Mouse (Mus musculus) cerebellum, adult 2 months (tissue): ENCODE measurements around the gene Vat1. TPM values are rescaled to one million over a fixed set of nuclear protein-coding genes. Genes with fewer than 3 reads are reported as not detected.
A peak's percentile ranks its signal among the peaks of the same experiment; 100 is the strongest.

Experiments
- DNase-seq, 2 experiments: peaks; one replicate each; pipeline ENCODE4 v3.0.0; 2021
- H3K27ac ChIP-seq: fragments of 200-500 bp; 2 replicates; pipeline ENCODE4 v1.5.1; 2012; ENCODE audit warnings: low read length, control low read depth, inconsistent platforms; ENCODE audit not compliant: insufficient read depth
- H3K27me3 ChIP-seq: fragments of 200-500 bp; 2 replicates; pipeline ENCODE4 v1.6.1; 2012; ENCODE audit warnings: inconsistent platforms, mild to moderate bottlenecking, low read length, moderate library complexity; ENCODE audit not compliant: control insufficient read depth, insufficient read depth
- H3K4me1 ChIP-seq: fragments of 200-500 bp; 2 replicates; pipeline ENCODE4 v1.6.1; 2011; ENCODE audit warnings: low read length; ENCODE audit not compliant: control insufficient read depth, insufficient read depth
- H3K4me3 ChIP-seq: fragments of 200-500 bp; replicated peaks from 2 replicates; pipeline ENCODE3; 2011; ENCODE audit warnings: mild to moderate bottlenecking, low read depth, low read length, control low read depth; ENCODE audit not compliant: insufficient read depth
- CTCF ChIP-seq: fragments of 200-500 bp; IDR thresholded peaks from 2 replicates; pipeline ENCODE4 v1.5.1; 2011; ENCODE audit warnings: low read depth, mild to moderate bottlenecking, control low read depth, low read length, moderate library complexity, borderline replicate concordance; ENCODE audit not compliant: insufficient read depth
- POLR2A ChIP-seq: fragments of 200-500 bp; IDR thresholded peaks from 2 replicates; pipeline ENCODE4 v1.6.1; 2011; ENCODE audit warnings: low read length, control low read depth, borderline replicate concordance; ENCODE audit not compliant: insufficient read depth
- WGBS: fragments of 180-500 bp; shearing (Covaris S2); methylation state at CpG from one replicate; pipeline ENCODE4 v1.1.7; 2018; 5-methylcytosine and 5-hydroxymethylcytosine counted together
- polyA plus RNA-seq: library from polyadenylated mRNA; depleted of rRNA; stranded (reverse); fragments of >200 nt; gene quantifications from 2 replicates; pipeline ENCODE4 v1.2.3, GENCODE M21; 2012; rRNA removed

Gene Vat1
- polyA plus RNA-seq, 1 experiment = 49.2 TPM

- Histone ChIP-seq H3K4me3 (peak within 1 kb of the TSS; percentile 90), H3K4me1 (no peaks in the 10 kb centered on the region), H3K27ac (peak within 1 kb of the TSS; percentile 60), H3K27me3 (no peaks in the 10 kb centered on the region)
- peak; percentile 77 for TF ChIP-seq POLR2A
- TF ChIP-seq CTCF = no peak
- DNase-seq = peak; percentile 90 to 95
- WGBS = under 1% methylated on average over 45 of the region's 45 CpGs
Measured at GRCm38 (mm10) chr11:101417101-101417855, 48.8 kb downstream of the Vat1 start, which contains the start of gene Aarsd1. Aarsd1 (minus strand) TSS chr11:101417615.

DNA sequence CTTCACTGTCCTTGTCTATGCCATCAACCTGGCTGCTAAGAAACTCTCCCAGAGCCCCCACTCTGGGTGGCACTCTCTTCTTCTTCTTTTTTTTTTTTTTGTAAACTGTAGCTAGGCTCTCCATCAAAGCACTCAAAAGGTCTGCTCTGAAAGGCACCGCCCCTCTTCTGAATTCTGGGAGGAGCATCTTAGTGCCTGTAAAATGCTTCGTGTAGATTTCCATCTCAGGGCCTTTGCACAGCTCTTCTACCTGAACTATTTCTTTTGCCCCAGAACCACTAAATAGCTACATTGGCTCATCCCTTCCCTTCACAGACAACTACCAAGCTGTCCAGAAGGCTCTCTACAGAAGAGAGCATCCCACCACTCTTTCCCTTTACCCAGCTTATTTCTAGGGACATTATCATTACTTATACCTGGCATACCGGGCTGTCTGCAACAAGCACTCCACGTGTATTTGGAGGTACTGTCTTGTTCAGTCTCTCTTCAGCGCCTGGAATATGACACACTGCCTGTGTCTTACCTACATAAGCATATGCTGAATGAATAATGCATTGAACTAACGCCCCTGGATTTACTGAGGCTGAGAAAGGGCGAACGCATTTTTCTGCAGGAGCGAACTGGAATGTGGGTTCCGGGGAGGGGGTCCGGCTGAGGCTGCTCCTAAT is 49.5 kb downstream of the Vat1 start:
- H3K27ac ChIP-seq = peak overlapping the region; percentile 55; the same call in 1 of the 2 replicates
- peak overlapping the region; percentile 90 for H3K4me3 ChIP-seq
- no peak for TF ChIP-seq POLR2A
- TF ChIP-seq CTCF = no peak
- H3K4me1 ChIP-seq = no peaks in the 10 kb centered on the region
- 1% methylated on average over 11 of the region's 11 CpGs for WGBS
- no peak for DNase-seq
- no peaks in the 10 kb centered on the region for H3K27me3 ChIP-seq

GRCm38 (mm10) chr11:101415306-101415705 is 50.7 kb downstream of the Vat1 start:
- H3K4me1 ChIP-seq = no peaks in the 10 kb centered on the region
- H3K27me3 ChIP-seq = no peaks in the 10 kb centered on the region
- TF ChIP-seq POLR2A (no peak), CTCF (no peak)
- no peak overlapping the region for H3K27ac ChIP-seq
- no peak overlapping the region for H3K4me3 ChIP-seq
- DNase-seq = no peak
- 72% methylated on average over 2 of the region's 2 CpGs for whole genome bisulfite sequencing

Other genes with a start within 250 kb of the Vat1 start
- 64.4 and 70.7 TPM in 2 replicates for gene Ezh1, start 239.8 kb downstream of the Vat1 start, polyA plus RNA-seq
- gene Ramp2, start 220.2 kb downstream of the Vat1 start, polyA plus RNA-seq = 50.3 and 52.7 TPM in 2 replicates
- 66.8 and 67.0 TPM in 2 replicates for gene Vps25, start 212.5 kb downstream of the Vat1 start, polyA plus RNA-seq
- gene Wnk4, start 205.7 kb downstream of the Vat1 start, polyA plus RNA-seq = 2.6 and 3.1 TPM in 2 replicates
- gene Cntd1, start 187.2 kb downstream of the Vat1 start, polyA plus RNA-seq = 0.65 TPM in 2 replicates
- 174 and 218 TPM in 2 replicates for gene Coa3, start 187.1 kb downstream of the Vat1 start, polyA plus RNA-seq
- 122 and 132 TPM in 2 replicates for gene Becn1, start 163.9 kb downstream of the Vat1 start, polyA plus RNA-seq
- 98.4 and 100 TPM in 2 replicates for gene Psme3, start 150.0 kb downstream of the Vat1 start, polyA plus RNA-seq
- gene Aoc2, start 141.2 kb downstream of the Vat1 start, polyA plus RNA-seq = 2.9 and 3.0 TPM in 2 replicates
- gene Aoc3, start 135.6 kb downstream of the Vat1 start, polyA plus RNA-seq = 0.75 and 0.76 TPM in 2 replicates
- gene G6pc, start 98.7 kb downstream of the Vat1 start, polyA plus RNA-seq = 0.08 TPM in 1 of 2 replicates, not detected in the other
- 53.2 and 55.3 TPM in 2 replicates for gene Aarsd1, start 48.6 kb downstream of the Vat1 start, polyA plus RNA-seq
- 2.9 and 3.1 TPM in 2 replicates for gene Gm27029, start 41.4 kb downstream of the Vat1 start, polyA plus RNA-seq
- 31.8 and 32.0 TPM in 2 replicates for gene Rundc1, start 41.1 kb downstream of the Vat1 start, polyA plus RNA-seq
- 1.2 and 1.8 TPM in 2 replicates for gene Ptges3l, start 40.9 kb downstream of the Vat1 start, polyA plus RNA-seq
- gene Rpl27, start 23.9 kb downstream of the Vat1 start, polyA plus RNA-seq = 400 and 422 TPM in 2 replicates
- gene Ifi35, start 17.8 kb downstream of the Vat1 start, polyA plus RNA-seq = 6.2 and 6.3 TPM in 2 replicates
- gene Rnd2, start 1.2 kb downstream of the Vat1 start, polyA plus RNA-seq = 216 and 275 TPM in 2 replicates
- gene Brca1, start 85.7 kb upstream of the Vat1 start, polyA plus RNA-seq = 0.59 and 0.67 TPM in 2 replicates
- gene Nbr1, start 85.9 kb upstream of the Vat1 start, polyA plus RNA-seq = 137 and 147 TPM in 2 replicates
- 1.6 and 2.0 TPM in 2 replicates for gene Tmem106a, start 116.0 kb upstream of the Vat1 start, polyA plus RNA-seq
- gene Gm11634, start 133.0 kb upstream of the Vat1 start, polyA plus RNA-seq = not detected in 2 replicates
- gene Rdm1, start 161.0 kb upstream of the Vat1 start, polyA plus RNA-seq = 13.7 and 13.9 TPM in 2 replicates
- 14.5 and 16.6 TPM in 2 replicates for gene Arl4d, start 199.3 kb upstream of the Vat1 start, polyA plus RNA-seq